Mouse (Mus musculus): ENCODE data around the gene Gng8. TPM values are rescaled to one million over a fixed set of nuclear protein-coding genes. Genes with fewer than 3 reads are reported as not detected.
A peak's percentile ranks its signal among the peaks of the same experiment; 100 is the strongest.

The Gng8 gene
- polyA plus RNA-seq, 1 experiment: 3.8 TPM

DNA sequence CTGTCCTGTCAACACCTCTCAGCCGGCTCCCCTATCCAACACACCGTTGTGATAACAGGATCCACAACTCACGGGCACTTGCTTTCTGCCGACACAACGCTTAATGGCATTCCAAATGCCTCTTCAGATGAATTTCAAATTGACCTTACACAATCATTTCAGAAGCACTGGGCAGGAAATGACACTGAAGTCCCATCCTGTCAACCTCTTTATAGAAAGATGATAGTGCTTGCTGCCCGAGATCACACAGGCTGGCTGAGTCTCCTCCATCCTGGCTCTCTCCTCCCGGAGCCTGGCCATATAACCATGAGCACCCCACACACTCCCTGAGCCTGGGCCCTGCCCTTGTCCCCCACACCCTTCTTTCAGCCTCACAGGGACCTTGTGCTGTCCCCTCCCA is 16.3 kb downstream of the Gng8 start:
- Histone ChIP-seq H3K36me3 (ENCODE audit: control insufficient read depth, insufficient read depth) (no peaks in the 10 kb centered on the region), H3K79me2 (ENCODE audit: control insufficient read depth, insufficient read depth) (peaks cover 9% of the 10 kb centered on the region), H3K27me3 (ENCODE audit: control insufficient read depth, insufficient read depth, insufficient read length) (no peaks in the 10 kb centered on the region), H3K4me3 (no peak overlapping the region), H3K4me2 (ENCODE audit: low read depth) (peak overlapping the region; percentile 3), H3ac (ENCODE audit: control insufficient read depth, insufficient read length) (no peak overlapping the region)
- TF ChIP-seq MYOD1 (IDR thresholded peaks at IDR 0.05; ENCODE audit: control insufficient read depth in 1 of 3, insufficient read length in 2 of 3, low read depth in 2 of 3): no peak
- TF ChIP-seq USF1 (IDR thresholded peaks at IDR 0.05; ENCODE audit: low read depth): no peak
- no peak for TF ChIP-seq CEBPB (IDR thresholded peaks at IDR 0.05; ENCODE audit: insufficient read depth, poor library complexity, severe bottlenecking)
- TF ChIP-seq REST (IDR thresholded peaks at IDR 0.05; ENCODE audit: insufficient read depth, insufficient read length): no peak

DNA sequence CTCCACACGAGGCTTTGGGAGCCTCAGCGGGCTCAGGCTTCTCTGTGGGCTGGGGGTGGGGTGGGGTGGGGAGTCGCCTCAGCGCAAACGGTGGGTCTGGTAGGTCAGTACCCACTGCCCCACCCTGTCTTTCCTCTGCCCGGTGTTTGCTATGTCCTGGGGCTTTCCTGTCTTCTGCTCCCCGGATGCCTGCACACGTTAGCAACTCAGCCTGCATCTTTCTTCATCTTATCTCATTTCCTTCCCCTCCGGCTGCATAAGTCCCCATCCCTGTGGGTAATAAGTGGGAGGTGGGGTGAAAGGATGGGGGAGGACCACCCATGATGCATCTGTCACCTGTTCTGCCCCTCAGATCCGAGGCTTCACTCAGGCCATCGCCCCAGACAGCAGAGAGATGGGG is 16.8 kb downstream of the Gng8 start:
- Histone ChIP-seq H3K27me3 (ENCODE audit: control insufficient read depth, insufficient read depth, insufficient read length) (no peaks in the 10 kb centered on the region), H3K36me3 (ENCODE audit: control insufficient read depth, insufficient read depth) (no peaks in the 10 kb centered on the region), H3ac (ENCODE audit: control insufficient read depth, insufficient read length) (no peak overlapping the region), H3K79me2 (ENCODE audit: control insufficient read depth, insufficient read depth) (peaks cover 9% of the 10 kb centered on the region), H3K4me2 (ENCODE audit: low read depth) (peak overlapping the region; percentile 74), H3K4me3 (peak overlapping the region; percentile 13)
- TF ChIP-seq REST (IDR thresholded peaks at IDR 0.05; ENCODE audit: insufficient read depth, insufficient read length): no peak

- H3K79me2 ChIP-seq (ENCODE audit: control insufficient read depth, insufficient read depth): peaks cover 9% of the 10 kb centered on the region
- peak overlapping the region; percentile 74 for H3K4me2 ChIP-seq (ENCODE audit: low read depth)
- no peak overlapping the region for H3ac ChIP-seq (ENCODE audit: control insufficient read depth, insufficient read length)
- no peaks in the 10 kb centered on the region for H3K36me3 ChIP-seq (ENCODE audit: control insufficient read depth, insufficient read depth)
- TF ChIP-seq SRF (IDR thresholded peaks at IDR 0.05; ENCODE audit: control insufficient read depth, insufficient read length, low read depth) (no peak), MYOG (IDR thresholded peaks at IDR 0.05; ENCODE audit: control insufficient read depth in 1 of 3, insufficient read depth in 1 of 3, insufficient read length in 2 of 3, low read depth in 2 of 3) (peak in 2 of 3 experiments; percentile 55 to 58), MAX (IDR thresholded peaks at IDR 0.05; ENCODE audit: low read depth) (no peak), E2F4 (IDR thresholded peaks at IDR 0.05; ENCODE audit: insufficient read depth) (no peak), USF1 (IDR thresholded peaks at IDR 0.05; ENCODE audit: low read depth) (no peak), POLR2AphosphoS2 (IDR thresholded peaks at IDR 0.05; ENCODE audit: insufficient read length, low read depth) (no peak), TCF3 (IDR thresholded peaks at IDR 0.05; ENCODE audit: insufficient read length, low read depth) (no peak), POLR2A (IDR thresholded peaks at IDR 0.05; ENCODE audit: insufficient read length, low read depth) (no peak), CEBPB (IDR thresholded peaks at IDR 0.05; ENCODE audit: insufficient read depth, poor library complexity, severe bottlenecking) (no peak), MYOD1 (IDR thresholded peaks at IDR 0.05; ENCODE audit: control insufficient read depth in 1 of 3, insufficient read length in 2 of 3, low read depth in 2 of 3) (peak in 2 of 3 experiments; percentile 32 to 78), TCF12 (IDR thresholded peaks at IDR 0.05; ENCODE audit: insufficient read depth, poor library complexity, severe bottlenecking) (no peak), REST (IDR thresholded peaks at IDR 0.05; ENCODE audit: insufficient read depth, insufficient read length) (no peak)
- H3K4me3 ChIP-seq: peak overlapping the region; percentile 13
- no peaks in the 10 kb centered on the region for H3K27me3 ChIP-seq (ENCODE audit: control insufficient read depth, insufficient read depth, insufficient read length)
Observed at GRCm38 (mm10) chr7:16908859-16909258, 17.3 kb downstream of the Gng8 start.

GRCm38 (mm10) chr7:16909909-16910308 is 18.3 kb downstream of the Gng8 start:
- Histone ChIP-seq H3K4me2 (ENCODE audit: low read depth) (peak overlapping the region; percentile 74), H3K4me3 (peak overlapping the region; percentile 13), H3K27me3 (ENCODE audit: control insufficient read depth, insufficient read depth, insufficient read length) (no peaks in the 10 kb centered on the region), H3K36me3 (ENCODE audit: control insufficient read depth, insufficient read depth) (no peaks in the 10 kb centered on the region), H3K79me2 (ENCODE audit: control insufficient read depth, insufficient read depth) (peaks cover 9% of the 10 kb centered on the region), H3ac (ENCODE audit: control insufficient read depth, insufficient read length) (no peak overlapping the region)
- no peak for TF ChIP-seq SRF (IDR thresholded peaks at IDR 0.05; ENCODE audit: control insufficient read depth, insufficient read length, low read depth)
- TF ChIP-seq MYOD1 (IDR thresholded peaks at IDR 0.05; ENCODE audit: control insufficient read depth in 1 of 3, insufficient read length in 2 of 3, low read depth in 2 of 3): peak in 1 of 3 experiments; percentile 5
- TF ChIP-seq POLR2A (IDR thresholded peaks at IDR 0.05; ENCODE audit: insufficient read length, low read depth): peak; percentile 50
- TF ChIP-seq MYOG (IDR thresholded peaks at IDR 0.05; ENCODE audit: control insufficient read depth in 1 of 3, insufficient read depth in 1 of 3, insufficient read length in 2 of 3, low read depth in 2 of 3): no peak

DNA sequence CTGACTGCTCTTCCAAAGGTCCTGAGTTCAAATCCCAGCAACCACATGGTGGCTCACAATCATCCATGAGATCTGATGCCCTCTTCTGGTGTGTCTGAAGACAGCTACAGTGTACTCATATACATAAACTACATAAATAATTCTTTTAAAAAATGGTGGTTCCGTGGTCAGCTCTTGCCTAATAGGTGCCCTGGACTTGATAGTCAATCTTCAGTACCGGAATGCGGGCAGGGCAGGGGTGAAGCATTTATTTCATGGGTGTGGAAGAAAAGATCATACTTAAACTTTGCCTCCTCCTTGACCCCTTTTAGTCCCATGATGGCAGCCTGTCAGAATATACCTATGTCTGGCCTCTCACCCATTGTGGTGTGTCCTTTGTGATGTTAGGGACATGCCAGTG is 20.3 kb downstream of the Gng8 start:
- Histone ChIP-seq H3K4me2 (ENCODE audit: low read depth) (peak overlapping the region; percentile 44), H3ac (ENCODE audit: control insufficient read depth, insufficient read length) (no peak overlapping the region), H3K79me2 (ENCODE audit: control insufficient read depth, insufficient read depth) (peaks cover 9% of the 10 kb centered on the region), H3K4me3 (no peak overlapping the region), H3K27me3 (ENCODE audit: control insufficient read depth, insufficient read depth, insufficient read length) (no peaks in the 10 kb centered on the region), H3K36me3 (ENCODE audit: control insufficient read depth, insufficient read depth) (peaks cover under 1% of the 10 kb centered on the region)
- no peak for TF ChIP-seq CEBPB (IDR thresholded peaks at IDR 0.05; ENCODE audit: insufficient read depth, poor library complexity, severe bottlenecking)
- TF ChIP-seq SRF (IDR thresholded peaks at IDR 0.05; ENCODE audit: control insufficient read depth, insufficient read length, low read depth): no peak
- TF ChIP-seq MYOG (IDR thresholded peaks at IDR 0.05; ENCODE audit: control insufficient read depth in 1 of 3, insufficient read depth in 1 of 3, insufficient read length in 2 of 3, low read depth in 2 of 3): no peak
- TF ChIP-seq TCF12 (IDR thresholded peaks at IDR 0.05; ENCODE audit: insufficient read depth, poor library complexity, severe bottlenecking): no peak
- no peak for TF ChIP-seq POLR2AphosphoS2 (IDR thresholded peaks at IDR 0.05; ENCODE audit: insufficient read length, low read depth)
- TF ChIP-seq REST (IDR thresholded peaks at IDR 0.05; ENCODE audit: insufficient read depth, insufficient read length): no peak

GRCm38 (mm10) chr7:16912360-16912759 is 20.8 kb downstream of the Gng8 start:
- no peaks in the 10 kb centered on the region for H3K27me3 ChIP-seq (ENCODE audit: control insufficient read depth, insufficient read depth, insufficient read length)
- peak overlapping the region; percentile 44 for H3K4me2 ChIP-seq (ENCODE audit: low read depth)
- peaks cover 9% of the 10 kb centered on the region for H3K79me2 ChIP-seq (ENCODE audit: control insufficient read depth, insufficient read depth)
- H3ac ChIP-seq (ENCODE audit: control insufficient read depth, insufficient read length): no peak overlapping the region
- TF ChIP-seq CEBPB (IDR thresholded peaks at IDR 0.05; ENCODE audit: insufficient read depth, poor library complexity, severe bottlenecking) (peak; percentile 61; the same call in 1 of the 2 replicates), REST (IDR thresholded peaks at IDR 0.05; ENCODE audit: insufficient read depth, insufficient read length) (no peak), USF1 (IDR thresholded peaks at IDR 0.05; ENCODE audit: low read depth) (no peak), MAX (IDR thresholded peaks at IDR 0.05; ENCODE audit: low read depth) (no peak)
- H3K4me3 ChIP-seq: no peak overlapping the region
- H3K36me3 ChIP-seq (ENCODE audit: control insufficient read depth, insufficient read depth): peaks cover 3% of the 10 kb centered on the region
